Mouse (Mus musculus): ENCODE measurements around the gene Eif2b4. TPM values are rescaled to one million over a fixed set of nuclear protein-coding genes. Genes with fewer than 3 reads are reported as not detected.

The Eif2b4 gene
- polyA plus RNA-seq, 1 experiment = 34.0 TPM

DNA sequence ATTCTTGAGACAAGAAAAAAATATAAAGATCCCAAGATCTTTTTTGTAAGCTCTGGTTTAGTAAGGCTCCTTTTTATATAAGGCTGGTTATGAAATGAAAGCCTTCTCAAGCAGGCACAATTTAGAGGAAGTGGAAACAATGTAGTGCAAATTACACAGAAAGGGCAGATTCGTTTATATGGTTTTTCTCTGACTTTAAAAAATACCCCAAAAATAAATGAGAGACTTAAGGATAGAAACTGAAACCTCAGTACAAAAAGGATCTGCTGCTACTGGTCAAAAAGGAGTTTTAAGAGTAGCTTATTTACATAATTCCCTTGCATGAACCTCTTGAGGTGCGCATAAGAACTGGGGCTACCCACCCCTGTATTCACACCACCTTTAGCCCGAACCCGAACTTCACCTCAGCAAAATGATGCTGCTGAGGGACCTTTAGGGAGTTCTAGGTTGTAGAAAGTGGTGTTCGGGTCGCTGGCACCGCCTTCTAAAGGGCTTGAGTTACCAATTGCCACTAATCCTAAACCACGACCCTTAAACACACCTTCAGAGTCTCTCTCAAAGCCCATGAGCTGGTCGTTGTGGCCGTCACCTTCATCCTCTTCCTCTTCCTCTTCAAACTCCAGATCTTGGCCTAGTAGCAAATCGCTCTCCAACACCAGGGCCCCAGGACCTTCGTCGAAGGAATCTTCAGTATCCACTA lies 8.0 kb upstream of the Eif2b4 start:
- Histone ChIP-seq H3K27me3 (ENCODE audit: control insufficient read depth) (no peaks in the 10 kb centered on the region), H3K9me3 (ENCODE audit: control insufficient read depth, low read length) (no peaks in the 10 kb centered on the region), H3K36me3 (ENCODE audit: control insufficient read depth) (peaks cover 96% of the 10 kb centered on the region), H3K4me3 (replicated peaks) (peak overlapping the region; percentile 84), H3K4me1 (ENCODE audit: control insufficient read depth) (peaks cover 43% of the 10 kb centered on the region)
- TF ChIP-seq TAL1 (IDR thresholded peaks at IDR 0.05; ENCODE audit: low read length) (no peak), GATA1 (IDR thresholded peaks at IDR 0.05; ENCODE audit: low read length) (no peak)

DNA sequence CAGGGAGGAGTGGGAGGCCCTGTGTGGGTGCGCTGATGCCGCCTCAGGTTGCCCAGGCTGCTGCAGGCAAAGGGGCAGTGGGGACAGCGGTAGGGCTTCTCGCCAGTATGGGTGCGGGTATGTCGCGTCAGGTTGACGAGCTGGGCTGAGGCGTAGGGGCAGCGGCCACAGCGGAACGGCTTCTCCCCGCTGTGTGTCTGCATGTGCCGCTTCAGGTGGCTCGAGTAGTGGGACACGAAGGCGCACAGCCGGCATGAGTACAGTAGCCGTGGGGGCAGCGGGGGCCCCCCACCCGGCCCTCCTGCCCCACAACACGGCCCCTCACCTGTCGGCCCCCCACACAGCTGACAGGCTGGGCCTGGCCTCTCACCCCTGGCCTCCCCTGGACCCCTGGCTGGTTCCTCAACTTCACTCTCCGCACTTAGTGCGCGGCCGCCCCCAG lies 7.1 kb upstream of the Eif2b4 start:
- H3K9me3 ChIP-seq (ENCODE audit: control insufficient read depth, low read length) = no peaks in the 10 kb centered on the region
- peaks cover 44% of the 10 kb centered on the region for H3K4me1 ChIP-seq (ENCODE audit: control insufficient read depth)
- no peak overlapping the region for H3K4me3 ChIP-seq (replicated peaks)
- no peaks in the 10 kb centered on the region for H3K27me3 ChIP-seq (ENCODE audit: control insufficient read depth)
- H3K36me3 ChIP-seq (ENCODE audit: control insufficient read depth) = peaks cover 96% of the 10 kb centered on the region
- TF ChIP-seq TAL1 (IDR thresholded peaks at IDR 0.05; ENCODE audit: low read length) (no peak), GATA1 (IDR thresholded peaks at IDR 0.05; ENCODE audit: low read length) (no peak)

DNA sequence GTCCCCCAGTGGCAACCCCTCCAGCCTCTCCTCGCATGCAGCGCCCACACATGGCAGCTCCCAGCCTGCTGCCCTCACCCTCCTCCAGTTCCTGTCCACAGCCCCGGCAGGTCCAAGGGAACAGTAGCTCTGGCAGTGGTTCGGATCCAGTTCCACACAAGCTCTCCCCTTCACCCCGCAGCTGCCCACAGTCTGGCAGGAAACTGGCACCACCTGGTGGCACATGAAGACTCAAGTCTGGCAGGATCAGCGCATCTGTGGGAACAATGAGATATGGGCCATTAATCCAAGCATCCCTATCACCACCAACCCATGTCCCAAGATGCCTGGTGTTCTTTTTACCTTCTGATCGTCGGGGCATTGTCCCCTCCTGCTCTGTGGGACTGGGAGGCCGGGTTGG lies 6.7 kb upstream of the Eif2b4 start:
- no peaks in the 10 kb centered on the region for H3K9me3 ChIP-seq (ENCODE audit: control insufficient read depth, low read length)
- no peak overlapping the region for H3K4me3 ChIP-seq (replicated peaks)

DNA sequence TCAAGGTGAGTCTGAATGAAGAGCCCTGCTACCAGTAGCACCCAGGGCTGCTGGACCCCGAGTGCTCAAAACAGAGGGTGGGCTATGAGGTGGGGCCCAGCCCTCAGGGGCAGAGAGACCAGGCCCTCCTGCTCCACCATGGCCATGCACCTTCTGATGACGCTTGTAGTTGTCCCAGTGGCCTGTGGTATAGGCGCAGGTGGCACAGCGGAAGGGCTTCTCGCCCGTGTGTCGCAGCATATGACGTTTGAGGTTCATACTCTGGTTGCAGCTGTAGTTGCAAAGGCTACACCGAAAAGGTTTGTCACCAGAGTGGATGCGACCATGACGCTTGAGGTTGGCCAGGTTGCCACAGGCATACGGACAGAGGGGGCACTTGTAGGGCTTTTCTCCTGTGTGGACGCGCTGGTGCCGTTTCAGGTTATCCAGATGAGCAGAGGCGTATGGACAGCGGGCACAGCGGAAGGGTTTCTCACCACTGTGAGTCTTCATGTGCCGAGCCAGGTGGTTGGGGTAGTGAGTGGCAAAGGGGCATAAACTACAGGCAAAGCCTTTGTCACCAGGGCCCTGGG lies 6.2 kb upstream of the Eif2b4 start:
- peaks cover 53% of the 10 kb centered on the region for H3K4me1 ChIP-seq (ENCODE audit: control insufficient read depth)
- peaks cover 96% of the 10 kb centered on the region for H3K36me3 ChIP-seq (ENCODE audit: control insufficient read depth)
- H3K27me3 ChIP-seq (ENCODE audit: control insufficient read depth) = no peaks in the 10 kb centered on the region
- H3K9me3 ChIP-seq (ENCODE audit: control insufficient read depth, low read length) = no peaks in the 10 kb centered on the region
- H3K4me3 ChIP-seq (replicated peaks) = no peak overlapping the region
- TF ChIP-seq GATA1 (IDR thresholded peaks at IDR 0.05; ENCODE audit: low read length) (no peak), TAL1 (IDR thresholded peaks at IDR 0.05; ENCODE audit: low read length) (no peak)

More for the DNA sequence above, 6.7 kb upstream of the Eif2b4 start:
- TF ChIP-seq GATA1 (IDR thresholded peaks at IDR 0.05; ENCODE audit: low read length) (no peak), TAL1 (IDR thresholded peaks at IDR 0.05; ENCODE audit: low read length) (no peak)
- H3K36me3 ChIP-seq (ENCODE audit: control insufficient read depth) = peaks cover 96% of the 10 kb centered on the region
- peaks cover 48% of the 10 kb centered on the region for H3K4me1 ChIP-seq (ENCODE audit: control insufficient read depth)
- H3K27me3 ChIP-seq (ENCODE audit: control insufficient read depth) = no peaks in the 10 kb centered on the region

DNA sequence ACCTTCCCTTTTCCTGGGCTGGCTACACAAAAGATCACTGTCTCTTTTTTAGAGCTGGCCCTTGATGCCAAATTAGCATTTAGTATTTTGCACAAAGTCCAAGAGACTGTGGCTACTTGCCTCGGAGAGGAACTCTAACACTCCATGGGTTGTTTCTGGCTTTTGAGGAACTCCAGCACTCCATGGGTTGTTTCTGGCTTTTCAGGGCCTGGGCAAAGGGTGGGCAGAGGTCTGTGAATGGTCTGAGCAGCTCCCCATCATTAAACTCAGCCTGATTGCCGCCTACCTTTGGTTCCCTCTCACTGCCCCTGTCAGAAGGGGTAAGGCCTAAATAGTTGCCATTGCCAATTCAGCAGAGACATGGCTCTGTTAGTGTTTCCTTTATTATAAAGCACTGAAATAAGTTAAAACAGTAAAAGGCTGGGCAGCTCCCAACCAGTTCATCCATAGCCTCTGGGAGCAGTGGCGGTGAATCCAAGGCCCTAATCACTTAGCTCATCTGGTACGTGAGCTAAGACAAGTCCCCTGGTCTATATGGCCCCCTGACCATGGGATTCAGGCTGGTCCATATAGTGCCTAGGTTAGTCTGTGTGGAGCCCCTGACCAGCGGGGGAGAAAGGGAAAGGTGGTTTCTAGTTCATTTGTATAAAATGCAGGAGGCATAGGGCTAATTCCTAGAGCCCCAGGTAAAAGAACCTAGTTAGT lies 5.5 kb upstream of the Eif2b4 start:
- no peaks in the 10 kb centered on the region for H3K9me3 ChIP-seq (ENCODE audit: control insufficient read depth, low read length)
- no peak overlapping the region for H3K4me3 ChIP-seq (replicated peaks)
- no peaks in the 10 kb centered on the region for H3K27me3 ChIP-seq (ENCODE audit: control insufficient read depth)
- peaks cover 90% of the 10 kb centered on the region for H3K36me3 ChIP-seq (ENCODE audit: control insufficient read depth)
- TF ChIP-seq TAL1 (IDR thresholded peaks at IDR 0.05; ENCODE audit: low read length) (no peak), GATA1 (IDR thresholded peaks at IDR 0.05; ENCODE audit: low read length) (no peak)
- H3K4me1 ChIP-seq (ENCODE audit: control insufficient read depth) = peaks cover 58% of the 10 kb centered on the region

DNA sequence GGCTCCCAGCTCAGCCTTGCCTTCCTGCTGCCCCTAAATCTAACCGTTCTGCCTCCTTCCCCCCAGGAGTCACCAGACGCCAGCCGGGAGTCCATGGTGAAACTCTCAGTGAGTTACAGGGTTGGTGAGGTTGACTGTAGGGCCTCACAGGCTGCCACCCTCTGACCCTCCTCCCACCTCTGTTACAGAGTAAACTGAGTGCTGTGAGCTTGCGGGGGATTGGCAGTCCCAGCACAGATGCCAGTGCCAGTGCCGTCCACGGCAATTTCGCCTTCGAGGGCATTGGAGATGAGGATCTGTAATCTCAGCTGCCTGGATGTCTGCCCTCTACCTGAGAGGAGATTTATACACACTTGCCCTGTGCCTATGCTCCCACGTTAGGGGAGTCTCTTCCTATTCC lies 4.9 kb upstream of the Eif2b4 start:
- TF ChIP-seq GATA1 (IDR thresholded peaks at IDR 0.05; ENCODE audit: low read length) = no peak
- no peak for TF ChIP-seq TAL1 (IDR thresholded peaks at IDR 0.05; ENCODE audit: low read length)
- no peaks in the 10 kb centered on the region for H3K9me3 ChIP-seq (ENCODE audit: control insufficient read depth, low read length)
- H3K27me3 ChIP-seq (ENCODE audit: control insufficient read depth) = no peaks in the 10 kb centered on the region
- H3K36me3 ChIP-seq (ENCODE audit: control insufficient read depth) = peaks cover 84% of the 10 kb centered on the region
- H3K4me3 ChIP-seq (replicated peaks) = no peak overlapping the region
- peaks cover 59% of the 10 kb centered on the region for H3K4me1 ChIP-seq (ENCODE audit: control insufficient read depth)

DNA sequence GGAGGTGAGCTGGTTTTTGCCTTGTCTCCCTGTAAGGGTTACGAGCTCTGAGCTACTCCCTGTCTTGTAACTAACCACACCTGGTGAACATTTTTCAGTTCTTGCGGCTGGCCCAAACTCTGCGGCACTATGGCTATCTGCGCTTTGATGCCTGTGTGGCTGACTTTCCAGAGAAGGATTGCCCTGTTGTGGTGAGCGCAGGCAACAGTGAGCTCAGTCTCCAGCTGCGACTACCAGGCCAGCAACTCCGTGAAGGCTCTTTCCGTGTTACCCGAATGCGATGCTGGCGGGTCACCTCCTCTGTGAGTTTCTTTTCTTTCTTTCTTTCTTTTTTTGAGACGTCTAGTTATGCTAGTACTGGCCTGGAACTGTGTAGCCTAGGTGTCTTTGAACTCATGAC lies 3.8 kb upstream of the Eif2b4 start:
- peaks cover 55% of the 10 kb centered on the region for H3K4me1 ChIP-seq (ENCODE audit: control insufficient read depth)

DNA sequence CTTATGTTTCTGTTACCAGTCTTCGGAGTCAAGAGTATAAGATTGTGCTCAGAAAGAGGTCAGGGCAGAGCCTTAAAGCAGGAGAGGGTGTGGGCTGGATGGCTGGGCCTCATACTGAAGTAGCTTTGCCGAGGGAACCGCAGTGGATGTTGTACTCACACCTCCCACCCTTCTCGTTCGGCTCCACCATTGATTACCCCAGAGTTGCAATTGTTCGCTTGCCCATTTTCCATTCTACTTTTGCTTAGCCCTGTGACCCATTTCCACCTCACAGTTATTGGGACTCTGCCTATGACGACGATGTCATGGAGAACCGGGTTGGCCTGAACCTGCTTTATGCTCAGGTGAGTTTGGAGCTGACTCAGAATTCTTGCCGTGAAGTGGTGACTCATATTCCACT lies 3.0 kb upstream of the Eif2b4 start:
- no peaks in the 10 kb centered on the region for H3K27me3 ChIP-seq (ENCODE audit: control insufficient read depth)
- peaks cover 57% of the 10 kb centered on the region for H3K4me1 ChIP-seq (ENCODE audit: control insufficient read depth)
- no peak for TF ChIP-seq GATA1 (IDR thresholded peaks at IDR 0.05; ENCODE audit: low read length)
- no peak for TF ChIP-seq TAL1 (IDR thresholded peaks at IDR 0.05; ENCODE audit: low read length)
- no peak overlapping the region for H3K4me3 ChIP-seq (replicated peaks)
- H3K36me3 ChIP-seq (ENCODE audit: control insufficient read depth) = peaks cover 72% of the 10 kb centered on the region
- no peaks in the 10 kb centered on the region for H3K9me3 ChIP-seq (ENCODE audit: control insufficient read depth, low read length)

More for the DNA sequence above, 3.8 kb upstream of the Eif2b4 start:
- Histone ChIP-seq H3K9me3 (ENCODE audit: control insufficient read depth, low read length) (no peaks in the 10 kb centered on the region), H3K4me3 (replicated peaks) (no peak overlapping the region), H3K27me3 (ENCODE audit: control insufficient read depth) (no peaks in the 10 kb centered on the region), H3K36me3 (ENCODE audit: control insufficient read depth) (peaks cover 73% of the 10 kb centered on the region)
- TF ChIP-seq GATA1 (IDR thresholded peaks at IDR 0.05; ENCODE audit: low read length) = no peak

DNA sequence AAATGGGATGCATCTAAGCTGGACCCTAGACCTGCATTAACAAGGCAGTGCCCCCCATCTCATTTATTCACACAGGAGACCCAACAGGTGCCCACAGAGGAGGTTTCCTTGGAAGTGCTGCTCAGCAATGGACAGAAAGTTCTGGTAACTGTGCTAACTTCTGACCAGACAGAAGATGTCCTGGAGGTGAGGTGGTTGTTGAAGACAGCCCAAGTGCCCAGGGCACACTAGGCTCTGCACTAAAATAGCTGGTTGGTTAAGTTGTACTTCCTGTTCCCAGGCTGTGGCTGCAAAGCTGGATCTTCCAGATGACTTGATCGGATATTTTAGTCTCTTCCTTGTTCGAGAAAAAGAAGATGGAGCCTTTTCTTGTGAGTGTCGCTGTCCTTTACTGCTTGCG lies 2.4 kb upstream of the Eif2b4 start:
- peaks cover 73% of the 10 kb centered on the region for H3K36me3 ChIP-seq (ENCODE audit: control insufficient read depth)
- no peak overlapping the region for H3K4me3 ChIP-seq (replicated peaks)
- H3K4me1 ChIP-seq (ENCODE audit: control insufficient read depth) = peaks cover 60% of the 10 kb centered on the region
- H3K27me3 ChIP-seq (ENCODE audit: control insufficient read depth) = no peaks in the 10 kb centered on the region
- no peaks in the 10 kb centered on the region for H3K9me3 ChIP-seq (ENCODE audit: control insufficient read depth, low read length)
- TF ChIP-seq TAL1 (IDR thresholded peaks at IDR 0.05; ENCODE audit: low read length) (no peak), GATA1 (IDR thresholded peaks at IDR 0.05; ENCODE audit: low read length) (no peak)

All from erythroblast, embryonic 14.5 days (primary cell).